Mouse (Mus musculus): ENCODE data around the gene Apol11b. TPM values are rescaled to one million over a fixed set of nuclear protein-coding genes. Genes with fewer than 3 reads are reported as not detected.

Apol11b gene
- polyA plus RNA-seq, 1 experiment: not detected

Other genes starting within 250 kb of the Apol11b start
- 0.32 and 0.38 TPM in 2 replicates for gene Apol7a, start 244.2 kb downstream of the Apol11b start, polyA plus RNA-seq (2012; rRNA removed)
- 1.0 and 1.4 TPM in 2 replicates for gene Apol9a, start 232.2 kb downstream of the Apol11b start, polyA plus RNA-seq (2012; rRNA removed)
- gene Apol7b, start 195.8 kb downstream of the Apol11b start, polyA plus RNA-seq (2012; rRNA removed): 0.04 TPM in 1 of 2 replicates, not detected in the other
- gene Apol10a, start 166.2 kb downstream of the Apol11b start, polyA plus RNA-seq (2012; rRNA removed): not detected in 2 replicates
- gene Apol11a, start 135.0 kb downstream of the Apol11b start, polyA plus RNA-seq (2012; rRNA removed): not detected in 2 replicates
- 0.18 and 0.23 TPM in 2 replicates for gene Apol7c, start 110.0 kb downstream of the Apol11b start, polyA plus RNA-seq (2012; rRNA removed)
- 0.26 TPM in 1 of 2 replicates, not detected in the other for gene 1700025B11Rik, start 81.4 kb downstream of the Apol11b start, polyA plus RNA-seq (2012; rRNA removed)
- gene Apol10b, start 47.2 kb downstream of the Apol11b start, polyA plus RNA-seq (2012; rRNA removed): 1.1 and 1.4 TPM in 2 replicates
- gene Gm36245, start 44.0 kb downstream of the Apol11b start, polyA plus RNA-seq (2012; rRNA removed): 0.32 TPM in 1 of 2 replicates, not detected in the other
- gene Apol7e, start 55.6 kb upstream of the Apol11b start, polyA plus RNA-seq (2012; rRNA removed): 0.09 and 0.34 TPM in 2 replicates
- 3.7 and 4.1 TPM in 2 replicates for gene Apol9b, start 85.8 kb upstream of the Apol11b start, polyA plus RNA-seq (2012; rRNA removed)
- gene Apol8, start 113.7 kb upstream of the Apol11b start, polyA plus RNA-seq (2012; rRNA removed): 0.07 TPM in 1 of 2 replicates, not detected in the other
- gene Myh9, start 198.9 kb upstream of the Apol11b start, polyA plus RNA-seq (2012; rRNA removed): 68.6 and 83.3 TPM in 2 replicates

Measured in gonadal fat pad, adult 2 months (tissue).